Mouse (Mus musculus) E14TG2a.4 (cell line): Measurements from ENCODE around the gene Sh3gl3.
A peak's percentile ranks its signal among the peaks of the same experiment; 100 is the strongest.

Source experiments
- H3K27me3 ChIP-seq: 2 replicates; pipeline ENCODE4 v1.6.1; 2014; ENCODE audit warnings: low read length, control low read depth; ENCODE audit not compliant: insufficient read depth
- H3K36me3 ChIP-seq: 2 replicates; pipeline ENCODE4 v1.6.1; 2014; ENCODE audit warnings: low read length, control low read depth; ENCODE audit not compliant: insufficient read depth
- H3K4me1 ChIP-seq: replicated peaks from 2 replicates; pipeline ENCODE4 v1.6.1; 2014; ENCODE audit warnings: low read depth, low read length, control low read depth
- H3K4me3 ChIP-seq: replicated peaks from 2 replicates; pipeline ENCODE4 v1.5.1; 2014; ENCODE audit warnings: mild to moderate bottlenecking, low read length
- H3K9me3 ChIP-seq: 2 replicates; pipeline ENCODE4 v1.6.1; 2014; ENCODE audit warnings: low read length, control low read depth
- CTCF ChIP-seq: conservative IDR thresholded peaks from 2 replicates; pipeline ENCODE4 v1.5.1; 2014; ENCODE audit warnings: low read length
- NANOG ChIP-seq: IDR thresholded peaks from 2 replicates; pipeline ENCODE4 v1.6.1; 2014; ENCODE audit warnings: borderline replicate concordance, low read length, mixed read lengths
- POU5F1 ChIP-seq: IDR thresholded peaks from 2 replicates; pipeline ENCODE4 v1.6.1; 2014; ENCODE audit warnings: low read length, borderline replicate concordance

The Sh3gl3 gene

GRCm38 (mm10) chr7:82330860-82331259, 157.2 kb downstream of the Sh3gl3 start:
- H3K27me3 ChIP-seq, result peaks cover 47% of the 10 kb centered on the region
- H3K4me3 ChIP-seq, result no peak overlapping the region
- H3K36me3 ChIP-seq, result no peaks in the 10 kb centered on the region
- TF ChIP-seq NANOG (no peak), CTCF (no peak), POU5F1 (no peak)
- peaks cover 6% of the 10 kb centered on the region for H3K4me1 ChIP-seq
- H3K9me3 ChIP-seq, result peaks cover 19% of the 10 kb centered on the region; the same call in 1 of the 2 replicates

DNA sequence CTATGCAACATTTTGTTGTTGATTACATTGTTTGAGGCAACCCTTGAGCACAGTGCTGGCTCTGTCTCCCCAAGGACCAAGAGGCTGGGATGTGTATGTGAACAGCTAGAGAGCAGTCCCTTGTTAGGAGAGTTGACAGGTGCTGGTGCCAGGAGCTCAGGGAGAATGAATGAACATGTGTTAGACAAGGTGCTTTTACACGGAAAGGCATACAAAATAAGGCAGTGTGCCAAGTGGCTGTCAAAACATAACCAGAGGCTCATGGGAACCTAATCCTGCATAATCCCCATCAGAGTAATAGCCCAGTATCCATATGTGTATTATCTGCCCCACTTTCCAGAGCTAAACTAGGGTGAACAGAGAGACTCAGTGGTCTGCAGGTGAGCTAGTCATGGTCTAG, 160.4 kb downstream of the Sh3gl3 start:
- Histone ChIP-seq H3K9me3 (peaks cover 19% of the 10 kb centered on the region; the same call in 1 of the 2 replicates), H3K36me3 (no peaks in the 10 kb centered on the region), H3K4me1 (peaks cover 11% of the 10 kb centered on the region), H3K27me3 (peaks cover 78% of the 10 kb centered on the region), H3K4me3 (no peak overlapping the region)
- TF ChIP-seq NANOG, result no peak
- no peak for TF ChIP-seq POU5F1
- no peak for TF ChIP-seq CTCF

DNA sequence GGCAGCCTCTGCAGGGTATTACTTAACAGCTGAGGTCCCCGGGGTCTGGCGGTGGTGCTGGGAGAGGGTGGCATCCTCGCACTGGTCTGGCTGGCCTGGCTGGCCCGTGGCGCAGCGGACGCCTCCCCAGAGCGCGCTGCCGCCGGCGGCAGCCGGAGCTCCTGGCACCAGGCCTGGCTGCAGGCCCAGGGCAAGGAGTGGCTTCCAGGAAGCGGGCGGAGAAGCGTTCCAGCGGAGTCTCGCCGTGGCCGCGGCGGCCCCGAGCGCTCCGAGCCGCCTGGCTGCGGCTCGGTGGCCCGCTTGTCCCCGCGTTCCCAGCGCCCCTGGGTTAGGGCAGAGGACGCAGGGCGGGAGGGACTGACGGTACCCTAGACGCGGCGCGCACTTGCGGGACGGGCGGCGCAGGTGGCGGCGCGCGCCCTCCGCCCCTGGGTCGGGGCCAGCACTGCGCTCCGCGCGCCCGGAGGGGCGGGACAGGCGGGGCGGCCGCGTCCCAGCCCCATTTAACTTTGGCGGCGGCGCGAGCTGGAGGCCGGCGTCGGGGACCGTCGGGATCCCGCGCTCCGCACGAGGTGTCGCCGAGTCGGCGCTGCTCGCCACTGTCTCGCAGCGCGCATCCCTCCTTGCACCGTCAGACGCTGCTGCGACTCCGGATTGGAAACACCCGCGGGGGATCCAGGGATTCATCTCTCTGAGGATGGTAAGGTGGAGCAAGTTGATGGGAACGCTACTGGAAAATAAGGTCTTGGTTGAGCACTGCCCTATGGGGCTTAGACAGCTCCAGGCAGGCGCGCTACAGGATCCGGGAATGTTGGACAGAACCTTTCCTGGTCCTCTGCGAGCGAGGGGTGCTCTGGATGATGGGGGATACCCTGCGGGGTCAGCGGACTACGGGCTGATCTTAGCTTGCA, 161.8 kb downstream of the Sh3gl3 start, which contains the start of gene Adamtsl3:
Gene Adamtsl3 (plus strand): TSS at position 484 of the 911 bp plus-strand sequence.
- TF ChIP-seq POU5F1, result no peak
- no peak for TF ChIP-seq CTCF
- no peak for TF ChIP-seq NANOG
- Histone ChIP-seq H3K36me3 (no peaks in the 10 kb centered on the region), H3K9me3 (peaks cover 19% of the 10 kb centered on the region; the same call in 1 of the 2 replicates), H3K4me3 (peak within 1 kb of the TSS; percentile 77), H3K27me3 (peaks cover 74% of the 10 kb centered on the region), H3K4me1 (peaks cover 11% of the 10 kb centered on the region)

GRCm38 (mm10) chr7:82336132-82336531, 162.5 kb downstream of the Sh3gl3 start:
- H3K9me3 ChIP-seq, result peaks cover 19% of the 10 kb centered on the region; the same call in 1 of the 2 replicates
- no peaks in the 10 kb centered on the region for H3K36me3 ChIP-seq
- peaks cover 11% of the 10 kb centered on the region for H3K4me1 ChIP-seq
- H3K4me3 ChIP-seq, result peak overlapping the region; percentile 77
- peaks cover 70% of the 10 kb centered on the region for H3K27me3 ChIP-seq
- TF ChIP-seq CTCF (no peak), NANOG (no peak), POU5F1 (no peak)

DNA sequence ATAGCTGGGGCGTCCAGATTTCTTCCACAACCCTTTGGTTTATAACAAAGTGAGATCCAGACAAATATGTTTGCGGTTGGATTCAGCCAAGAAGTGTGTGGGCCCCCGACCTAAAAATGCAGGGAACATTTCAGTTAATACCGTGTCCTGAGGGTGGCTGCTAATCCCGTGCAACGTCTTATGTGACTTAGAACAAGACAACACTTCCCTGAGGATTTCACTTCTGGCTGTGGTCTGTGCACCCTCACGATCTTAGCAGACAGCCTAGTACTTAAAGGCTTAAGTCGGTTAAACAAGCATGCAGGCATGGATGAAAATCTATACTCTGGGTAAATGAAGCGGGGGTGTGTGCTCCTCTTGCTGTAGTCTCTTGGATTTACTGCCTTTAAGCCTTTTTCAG, 164.5 kb downstream of the Sh3gl3 start:
- Histone ChIP-seq H3K27me3 (peaks cover 56% of the 10 kb centered on the region), H3K9me3 (peaks cover 13% of the 10 kb centered on the region; the same call in 1 of the 2 replicates), H3K4me1 (peaks cover 11% of the 10 kb centered on the region), H3K4me3 (no peak overlapping the region), H3K36me3 (no peaks in the 10 kb centered on the region)
- TF ChIP-seq CTCF, result no peak
- no peak for TF ChIP-seq NANOG
- no peak for TF ChIP-seq POU5F1

DNA sequence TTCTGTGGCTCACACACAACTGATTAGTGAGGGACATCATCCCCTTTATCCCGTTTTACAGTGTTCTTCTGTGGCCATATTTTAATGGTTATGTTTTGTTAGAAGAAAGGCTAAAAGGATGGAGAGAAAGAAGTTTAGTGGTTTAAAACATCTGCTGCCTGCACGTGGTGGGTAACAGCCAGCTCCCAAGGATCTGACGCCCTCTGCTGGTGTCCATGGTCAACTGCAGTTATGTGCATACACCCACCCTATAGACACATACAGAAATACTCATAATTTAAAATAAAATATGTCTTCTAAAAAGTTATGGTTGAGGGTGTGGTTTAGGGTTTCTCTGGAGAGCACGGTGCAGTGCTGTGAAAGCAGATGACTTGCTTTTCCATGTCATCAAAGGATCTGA, 164.9 kb downstream of the Sh3gl3 start:
- Histone ChIP-seq H3K9me3 (peaks cover 13% of the 10 kb centered on the region; the same call in 1 of the 2 replicates), H3K4me1 (peaks cover 11% of the 10 kb centered on the region), H3K4me3 (no peak overlapping the region), H3K36me3 (no peaks in the 10 kb centered on the region), H3K27me3 (peaks cover 52% of the 10 kb centered on the region)
- peak; percentile 65 for TF ChIP-seq CTCF
- TF ChIP-seq NANOG, result no peak
- no peak for TF ChIP-seq POU5F1

- Histone ChIP-seq H3K36me3 (no peaks in the 10 kb centered on the region), H3K9me3 (peaks cover 7% of the 10 kb centered on the region; the same call in 1 of the 2 replicates), H3K4me3 (no peak overlapping the region), H3K27me3 (peaks cover 45% of the 10 kb centered on the region), H3K4me1 (peaks cover 11% of the 10 kb centered on the region)
- peak; percentile 82 for TF ChIP-seq CTCF
- no peak for TF ChIP-seq POU5F1
These were observed 165.6 kb downstream of the Sh3gl3 start for GRCm38 (mm10) chr7:82339214-82339613.

DNA sequence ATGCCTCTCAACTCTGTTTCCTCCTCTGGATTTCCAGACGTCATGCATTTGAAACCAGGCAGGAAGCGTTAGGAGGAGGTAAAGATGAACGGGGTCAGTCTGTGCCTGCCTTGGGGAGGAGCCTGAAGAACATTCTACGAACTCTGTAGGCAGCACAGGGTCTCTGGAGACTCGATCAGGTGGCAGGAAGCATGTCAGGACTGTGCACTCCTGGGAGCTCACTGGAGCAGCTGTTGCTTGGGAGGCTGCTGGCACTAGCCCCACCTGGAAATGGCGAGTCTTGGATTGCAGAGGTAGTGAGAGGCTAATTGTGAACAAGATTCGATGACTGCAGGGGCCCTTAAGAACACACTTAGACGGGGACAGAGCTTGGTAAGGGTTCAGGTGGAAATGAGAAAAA, 167.8 kb downstream of the Sh3gl3 start:
- peaks cover under 1% of the 10 kb centered on the region for H3K4me1 ChIP-seq
- peaks cover 24% of the 10 kb centered on the region for H3K27me3 ChIP-seq
- H3K9me3 ChIP-seq, result no peaks in the 10 kb centered on the region
- H3K36me3 ChIP-seq, result no peaks in the 10 kb centered on the region
- TF ChIP-seq NANOG, result no peak
- TF ChIP-seq POU5F1, result no peak
- TF ChIP-seq CTCF, result no peak
- H3K4me3 ChIP-seq, result no peak overlapping the region

DNA sequence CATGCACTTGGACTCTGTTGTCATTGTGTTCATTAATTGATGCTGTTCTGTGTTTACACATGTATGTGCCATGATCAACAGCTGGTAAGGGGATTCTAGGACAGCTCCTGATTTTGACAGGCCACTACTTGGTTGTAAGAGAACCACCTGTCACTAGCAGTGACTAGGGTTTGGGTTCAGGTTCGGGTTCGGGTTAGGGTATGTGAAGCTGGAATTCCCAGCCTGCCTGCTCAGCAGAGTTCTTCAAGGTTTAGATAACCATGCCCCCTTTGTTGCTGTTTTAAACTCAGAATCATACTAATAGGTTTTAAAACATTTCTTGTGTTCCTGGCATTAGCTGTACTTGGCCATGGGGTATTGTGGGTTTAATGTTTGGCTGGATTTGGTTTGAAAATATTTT, 173.1 kb downstream of the Sh3gl3 start:
- TF ChIP-seq POU5F1 (no peak), NANOG (no peak), CTCF (no peak)
- no peak overlapping the region for H3K4me3 ChIP-seq
- H3K9me3 ChIP-seq, result no peaks in the 10 kb centered on the region
- no peaks in the 10 kb centered on the region for H3K36me3 ChIP-seq
- H3K4me1 ChIP-seq, result no peaks in the 10 kb centered on the region
- no peaks in the 10 kb centered on the region for H3K27me3 ChIP-seq
